Mouse (Mus musculus) induced T-regulatory cell, adult 2 months (primary cell): ENCODE measurements around the gene Apopt1.

Experiments used
- DNase-seq: peaks from one replicate; pipeline ENCODE4 v3.0.0-alpha.2; 2012; ENCODE audit warnings: low read depth

Apopt1 gene

GRCm38 (mm10) chr12:111774156-111774555, 61.1 kb downstream of the Apopt1 start:
- DNase-seq = no peak

DNA sequence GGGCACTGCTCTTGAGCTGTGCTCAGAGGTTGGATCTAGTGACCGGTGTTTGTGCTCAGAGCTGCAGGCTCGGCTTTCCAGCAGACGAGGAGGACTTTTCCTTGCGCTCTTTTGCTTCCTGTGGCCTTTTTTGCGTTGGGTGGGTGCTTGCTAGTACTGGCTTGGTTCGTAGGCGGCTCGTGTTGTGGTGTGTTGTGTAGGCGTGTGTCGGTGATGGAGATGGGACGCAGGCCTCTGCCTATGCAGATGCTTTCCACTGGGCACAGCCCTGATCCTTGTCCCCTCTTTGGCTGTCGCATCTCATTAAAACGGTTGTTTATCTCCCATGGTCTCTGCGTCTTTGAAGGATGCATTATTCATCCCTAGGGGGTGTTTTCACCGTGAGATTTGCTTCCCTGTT, 61.8 kb downstream of the Apopt1 start:
- no peak for DNase-seq

DNA sequence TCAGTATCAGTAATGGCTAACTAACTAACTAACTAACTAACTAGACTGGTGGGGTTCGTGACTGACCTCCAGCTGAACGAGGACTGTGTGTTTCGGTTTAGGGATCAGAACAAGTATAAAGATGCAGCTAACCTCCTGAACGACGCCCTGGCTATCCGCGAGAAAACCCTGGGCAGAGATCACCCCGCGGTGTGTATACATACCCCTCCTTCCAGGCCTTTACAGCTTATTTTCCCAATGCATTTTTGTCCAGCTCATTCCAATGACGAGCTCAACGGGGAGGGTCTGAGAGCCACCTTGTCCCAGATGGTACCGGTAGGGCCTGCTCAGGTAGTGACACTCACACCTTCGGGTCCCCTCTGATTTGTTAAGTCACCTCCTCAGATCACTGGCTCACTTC, 64.9 kb downstream of the Apopt1 start:
- no peak for DNase-seq

GRCm38 (mm10) chr12:111779544-111779943, 66.5 kb downstream of the Apopt1 start:
- DNase-seq = no peak

DNA sequence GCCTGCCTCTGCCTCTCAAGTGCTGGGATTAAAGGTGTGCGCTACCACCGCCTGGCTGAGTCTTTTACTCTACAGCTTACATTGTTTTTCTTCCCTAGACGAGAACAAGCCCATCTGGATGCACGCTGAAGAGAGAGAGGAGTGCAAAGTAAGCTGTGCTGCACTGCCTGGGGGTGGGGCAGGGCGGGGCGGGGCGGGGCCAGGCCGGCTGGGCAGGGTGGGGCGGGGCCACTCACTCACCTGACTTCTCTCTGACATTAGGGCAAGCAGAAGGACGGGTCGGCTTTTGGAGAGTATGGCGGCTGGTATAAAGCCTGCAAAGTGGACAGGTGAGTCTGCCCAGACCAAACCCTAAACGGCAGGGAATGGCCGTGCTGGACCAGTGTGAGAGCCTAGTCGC, 72.1 kb downstream of the Apopt1 start:
- DNase-seq = no peak

DNA sequence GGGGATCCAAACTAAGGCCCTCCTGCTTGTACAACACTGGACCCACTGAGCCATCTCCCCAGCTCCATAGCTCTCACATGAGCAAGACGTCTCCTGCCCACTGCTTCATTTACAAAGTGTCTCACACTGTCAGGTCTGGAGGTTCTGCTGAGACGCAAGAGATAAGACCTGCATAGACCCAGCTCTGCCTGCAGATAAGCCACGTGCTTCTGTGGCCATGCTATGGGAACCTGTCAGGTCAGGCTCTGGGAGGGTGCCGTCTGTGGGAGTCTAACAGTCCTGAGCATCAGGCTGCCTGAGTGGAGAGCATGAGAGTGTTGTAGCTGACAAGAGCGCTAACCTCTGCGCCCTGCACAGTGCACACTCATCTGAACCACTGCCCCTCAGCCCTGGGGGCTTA, 74.0 kb downstream of the Apopt1 start:
- DNase-seq = no peak

DNA sequence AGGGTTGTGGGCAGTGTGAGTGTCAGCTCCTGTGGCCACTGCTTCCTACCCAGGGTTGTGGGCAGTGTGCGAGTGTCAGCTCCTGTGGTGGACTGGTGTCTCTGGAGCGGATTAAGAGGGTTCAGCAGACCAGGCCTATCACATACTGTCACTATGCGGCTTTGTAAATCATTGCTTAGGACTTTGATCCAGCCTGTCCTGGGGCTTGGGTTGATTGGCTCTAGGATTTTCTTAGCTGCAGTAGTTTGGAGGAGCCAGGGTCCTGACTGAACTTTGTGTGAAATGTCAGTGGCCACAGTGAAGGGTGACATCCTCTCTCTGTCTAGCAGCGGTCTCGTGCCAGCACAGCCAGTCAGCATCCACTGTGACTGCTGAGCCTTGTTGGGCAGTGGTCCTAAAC, 77.0 kb downstream of the Apopt1 start:
- no peak for DNase-seq

GRCm38 (mm10) chr12:111790631-111791030, 77.6 kb downstream of the Apopt1 start:
- no peak for DNase-seq

GRCm38 (mm10) chr12:111791474-111792104, 78.5 kb downstream of the Apopt1 start:
- DNase-seq = no peak

DNA sequence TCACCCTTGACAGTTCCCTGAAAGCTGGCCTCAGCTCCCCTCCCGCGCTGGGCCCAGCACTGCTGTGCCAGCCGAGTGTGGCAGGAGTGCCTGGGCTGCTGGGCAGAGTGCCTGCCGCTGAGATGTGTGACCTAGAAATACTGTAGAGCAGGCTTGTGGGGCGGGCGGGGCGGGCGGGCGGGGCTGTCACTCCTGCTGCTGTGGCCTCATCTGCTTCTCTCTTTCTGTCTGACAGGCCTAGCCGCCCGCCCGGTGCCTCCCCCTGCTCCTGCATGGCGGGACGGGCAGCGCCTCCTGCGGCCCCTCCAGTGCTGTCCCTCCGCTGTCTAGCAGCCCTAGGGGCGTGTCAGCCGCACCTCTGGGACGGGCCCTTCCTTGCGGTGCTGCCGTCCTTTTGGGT, 81.0 kb downstream of the Apopt1 start:
- no peak for DNase-seq

DNA sequence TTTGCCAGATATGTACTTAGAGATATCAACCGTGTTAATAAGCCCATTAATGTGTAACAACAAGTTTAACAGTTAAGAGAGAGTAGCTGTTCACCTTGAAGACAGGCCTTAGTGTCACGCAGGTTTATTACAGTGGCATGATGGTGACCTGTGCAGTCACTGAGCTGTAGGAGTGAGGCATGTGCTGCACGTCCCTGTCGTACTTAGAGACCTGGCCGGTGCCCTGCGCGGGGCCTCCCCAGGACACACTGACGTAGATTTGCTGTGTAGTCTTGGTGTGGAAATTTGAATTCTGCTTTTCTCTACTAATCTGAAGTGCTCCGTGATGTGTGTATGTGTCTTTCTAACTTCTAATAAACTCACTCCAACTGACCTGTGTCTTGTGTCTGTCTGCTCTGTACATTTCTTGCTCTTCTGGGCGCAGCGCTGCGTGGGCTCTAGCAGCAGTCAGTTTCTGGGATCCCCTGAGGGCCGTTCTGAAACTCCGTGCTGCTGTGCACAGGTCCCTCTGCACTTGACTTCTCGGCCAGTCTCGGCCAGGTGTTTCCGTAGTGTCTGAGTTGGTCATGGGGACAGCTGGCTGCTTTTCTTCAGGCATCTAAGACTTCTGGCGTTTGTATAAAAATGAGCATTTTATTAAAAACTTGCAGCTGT, 81.6 kb downstream of the Apopt1 start:
- DNase-seq = no peak

- DNase-seq = no peak
Measured at GRCm38 (mm10) chr12:111795180-111795895, 82.3 kb downstream of the Apopt1 start.

GRCm38 (mm10) chr12:111797251-111797650, 84.2 kb downstream of the Apopt1 start:
- no peak for DNase-seq

DNA sequence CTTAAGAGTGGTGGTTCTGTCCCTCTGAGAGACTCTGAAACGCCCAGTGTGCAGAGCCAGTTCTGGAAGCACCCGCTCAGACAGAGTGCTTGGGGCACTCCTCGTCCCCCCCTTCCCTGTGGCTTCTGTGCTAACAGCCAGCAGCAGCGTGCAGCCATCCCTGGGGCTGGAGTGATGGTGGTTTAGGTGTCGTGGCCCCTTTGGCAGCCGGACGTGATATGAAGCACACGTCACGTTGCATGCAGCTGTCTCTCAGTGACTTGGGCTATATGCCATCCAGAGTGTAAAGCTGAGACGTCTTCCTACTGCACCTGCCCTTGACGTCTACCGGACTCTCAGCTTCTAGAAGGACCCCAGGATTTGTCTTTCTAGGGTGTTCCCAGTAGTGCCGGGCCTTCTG, 85.4 kb downstream of the Apopt1 start:
- no peak for DNase-seq

- no peak for DNase-seq
Measured at GRCm38 (mm10) chr12:111800459-111801183, 87.6 kb downstream of the Apopt1 start.

DNA sequence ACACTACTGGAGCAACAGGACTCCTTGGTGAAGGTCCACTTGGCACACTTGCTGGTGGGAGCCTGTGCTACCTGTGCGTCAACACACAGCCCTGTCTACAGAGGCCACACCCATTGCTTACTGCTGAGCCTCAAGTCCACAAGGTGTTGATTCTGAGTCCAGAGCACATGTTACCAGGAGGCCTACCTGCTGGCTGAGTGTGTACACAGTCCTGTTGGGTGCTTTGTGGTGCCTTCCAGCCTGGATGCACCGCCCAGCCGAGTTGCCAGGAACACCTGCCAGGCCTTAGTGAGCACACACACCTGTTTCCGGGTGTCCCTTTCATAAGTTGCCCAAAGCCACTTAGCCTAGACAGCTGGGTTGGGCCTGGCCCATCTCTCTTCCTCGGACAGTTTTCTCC, 90.5 kb downstream of the Apopt1 start:
- DNase-seq = no peak
